In genomic region chr4:152862818-152863614, GRCm38 (mm10) we compare ENCODE assay signal across 16 mouse cellular contexts.
DNase-seq lines count a peak whose midpoint lies in the region; ATAC-seq and TF ChIP-seq lines count a peak whose summit lies in the region.
"Had no signal": no experiment of that assay in that cellular context is flagged by ENCODE, and none has a peak within 500 bp of the region (broad histone marks: within the 10 kb centered on the region; RNA-seq: fewer than 3 reads in every experiment).

No protein-coding gene starts in this region.

- H3K27me3 ChIP-seq in hindbrain, embryonic 10.5 days (ENCODE audit: insufficient read depth, poor library complexity, severe bottlenecking), result no peaks in the 10 kb centered on the region
- H3K27me3 ChIP-seq in hindbrain, embryonic 12.5 days, result no peaks in the 10 kb centered on the region
- H3K27me3 ChIP-seq in midbrain, postnatal 0 days (ENCODE audit: insufficient read depth, low read length), result no peaks in the 10 kb centered on the region
- H3K27me3 ChIP-seq: embryonic facial prominence, embryonic 12.5 days; liver, embryonic 12.5 days had no signal

- H3K36me3 ChIP-seq in hindbrain, embryonic 10.5 days, result no peaks in the 10 kb centered on the region
- H3K36me3 ChIP-seq in hindbrain, embryonic 12.5 days, result no peaks in the 10 kb centered on the region
- no peaks in the 10 kb centered on the region for H3K36me3 ChIP-seq in midbrain, postnatal 0 days (ENCODE audit: insufficient read depth, low read length)
- H3K36me3 ChIP-seq: embryonic facial prominence, embryonic 12.5 days; heart, embryonic 13.5 days; liver, embryonic 12.5 days; midbrain, embryonic 12.5 days had no signal

- TF ChIP-seq CTCF in layer of hippocampus, adult 2 months (conservative IDR thresholded peaks at IDR 0.05), result peak; percentile 48
- TF ChIP-seq CTCF in midbrain, postnatal 0 days (IDR thresholded peaks at IDR 0.05), result peak; percentile 35; the same call in 1 of the 2 replicates

- peaks cover 3% of the 10 kb centered on the region; the same call in 1 of the 2 replicates for H3K4me1 ChIP-seq in hindbrain, embryonic 10.5 days (replicated peaks)
- no peaks in the 10 kb centered on the region for H3K4me1 ChIP-seq in hindbrain, embryonic 12.5 days
- H3K4me1 ChIP-seq in midbrain, postnatal 0 days (ENCODE audit: insufficient read depth, low read length), result peaks cover 8% of the 10 kb centered on the region; the same call in 1 of the 2 replicates
- H3K4me1 ChIP-seq: embryonic facial prominence, embryonic 12.5 days; heart, embryonic 13.5 days; liver, embryonic 12.5 days had no signal

- ATAC-seq in hindbrain, embryonic 12.5 days (ENCODE audit: low FRiP score), result no peak
- ATAC-seq in midbrain, postnatal 0 days (ENCODE audit: low FRiP score), result no peak
- ATAC-seq: liver, embryonic 12.5 days; lung, postnatal 0 days had no signal

- H3K4me3 ChIP-seq in hindbrain, embryonic 10.5 days, result no peak overlapping the region
- H3K4me3 ChIP-seq in hindbrain, embryonic 12.5 days, result no peak overlapping the region
- peak overlapping the region; percentile 9; the same call in 1 of the 2 replicates for H3K4me3 ChIP-seq in layer of hippocampus, adult 2 months
- no peak overlapping the region for H3K4me3 ChIP-seq in midbrain, postnatal 0 days (ENCODE audit: low read depth, low read length)
- H3K4me3 ChIP-seq: embryonic facial prominence, embryonic 12.5 days; heart, embryonic 13.5 days; liver, embryonic 12.5 days; midbrain, embryonic 12.5 days had no signal

- intact Hi-C loops in heart, postnatal 10 days (cut with DNase I), result no loop called here

- H3K9me3 ChIP-seq in hindbrain, embryonic 10.5 days, result no peaks in the 10 kb centered on the region
- no peaks in the 10 kb centered on the region for H3K9me3 ChIP-seq in hindbrain, embryonic 12.5 days (replicated peaks)
- no peaks in the 10 kb centered on the region for H3K9me3 ChIP-seq in midbrain, postnatal 0 days (ENCODE audit: low read length)
- H3K9me3 ChIP-seq: embryonic facial prominence, embryonic 12.5 days; heart, embryonic 13.5 days; midbrain, embryonic 12.5 days had no signal

- H3K27ac ChIP-seq in hindbrain, embryonic 10.5 days, result peak overlapping the region; percentile 45
- no peak overlapping the region for H3K27ac ChIP-seq in hindbrain, embryonic 12.5 days
- H3K27ac ChIP-seq in layer of hippocampus, adult 2 months, result peak overlapping the region; percentile 61
- no peak overlapping the region for H3K27ac ChIP-seq in midbrain, postnatal 0 days (ENCODE audit: low read depth, low read length)
- H3K27ac ChIP-seq: embryonic facial prominence, embryonic 12.5 days; heart, embryonic 13.5 days; liver, embryonic 12.5 days; midbrain, embryonic 12.5 days had no signal

- H3K9ac ChIP-seq in hindbrain, embryonic 12.5 days, result no peak overlapping the region
- H3K9ac ChIP-seq in midbrain, postnatal 0 days (replicated peaks; ENCODE audit: low read length, poor library complexity, severe bottlenecking), result no peak overlapping the region
- H3K9ac ChIP-seq: embryonic facial prominence, embryonic 12.5 days; heart, embryonic 13.5 days; liver, embryonic 12.5 days; midbrain, embryonic 12.5 days had no signal

- no peak for DNase-seq in hindbrain, embryonic 10.5 days (ENCODE audit: low spot score)
- peak; percentile 6 for DNase-seq in Muller cell, postnatal 12 days (ENCODE audit: inconsistent ontology term)
- DNase-seq in layer of hippocampus, adult 2 months (ENCODE audit: low spot score in 2 of 2), result peak; percentile 21 to 26
- DNase-seq in midbrain, postnatal 0 days (ENCODE audit: low spot score), result peak; percentile 39
- no peak for DNase-seq in T-cell, adult 2 months (ENCODE audit: low spot score)
- DNase-seq in heart, postnatal 10 days, result no peak
- no peak for DNase-seq in lung, postnatal 10 days
- DNase-seq: adrenal gland, postnatal 14 days; gastrocnemius, postnatal 14 days; kidney, adult 9 months had no signal

- H3K4me2 ChIP-seq in hindbrain, embryonic 12.5 days (replicated peaks), result no peak overlapping the region
- H3K4me2 ChIP-seq in midbrain, postnatal 0 days (ENCODE audit: low read depth, low read length, poor library complexity, severe bottlenecking), result no peak overlapping the region
- H3K4me2 ChIP-seq: embryonic facial prominence, embryonic 12.5 days; heart, embryonic 13.5 days; liver, embryonic 12.5 days; midbrain, embryonic 12.5 days had no signal

- WGBS in hindbrain, embryonic 10.5 days, result 46% methylated on average over 11 of the region's 11 CpGs
- 50% methylated on average over 11 of the region's 11 CpGs for WGBS in hindbrain, embryonic 12.5 days
- 29% methylated on average over 11 of the region's 11 CpGs for WGBS in midbrain, postnatal 0 days

Comparison
In these comparisons a context has a peak if more than half of its experiments do, and no peak if none do; other contexts are left out.
1. H3K27ac ChIP-seq: peak in hindbrain, embryonic 10.5 days (single experiment) and layer of hippocampus, adult 2 months (single experiment); none in hindbrain, embryonic 12.5 days (single experiment) and midbrain, postnatal 0 days (single experiment).
2. DNase-seq: peak in Muller cell, postnatal 12 days (single experiment), layer of hippocampus, adult 2 months (2 of 2) and midbrain, postnatal 0 days (single experiment); none in hindbrain, embryonic 10.5 days (single experiment), T-cell, adult 2 months (single experiment), heart, postnatal 10 days (0 of 2) and lung, postnatal 10 days (single experiment).